Mouse (Mus musculus) heart, embryonic 11.5 days (tissue): ENCODE results near the gene Abl1. TPM values are rescaled to one million over a fixed set of nuclear protein-coding genes. Genes with fewer than 3 reads are reported as not detected.

Experiments used
- ATAC-seq: fragments of 200-750 bp; cut with Nextera tagmentation; replicated peaks from 2 replicates; pipeline ENCODE4 v1.8.0; 2017; ENCODE audit warnings: moderate library complexity; ENCODE audit not compliant: insufficient number of reproducible peaks, low FRiP score, low TSS enrichment
- H3K27ac ChIP-seq: fragments of 300-500 bp; sonication (generic); 2 replicates; pipeline ENCODE4 v1.5.1; 2014; ENCODE audit warnings: mild to moderate bottlenecking, low read depth, low read length
- H3K27me3 ChIP-seq: fragments of 300-500 bp; sonication (generic); 2 replicates; pipeline ENCODE4 v1.6.1; 2014; ENCODE audit warnings: mild to moderate bottlenecking, low read length, mixed read lengths; ENCODE audit not compliant: control insufficient read depth, insufficient read depth
- H3K36me3 ChIP-seq: fragments of 300-500 bp; sonication (generic); 2 replicates; pipeline ENCODE4 v1.6.1; 2014; ENCODE audit warnings: mild to moderate bottlenecking, low read length, moderate library complexity, mixed read lengths; ENCODE audit not compliant: control insufficient read depth, insufficient read depth
- H3K4me1 ChIP-seq: fragments of 300-500 bp; sonication (generic); 2 replicates; pipeline ENCODE4 v1.6.1; 2014; ENCODE audit warnings: low read length; ENCODE audit not compliant: control insufficient read depth, insufficient read depth
- H3K4me2 ChIP-seq: fragments of 300-500 bp; sonication (generic); 2 replicates; pipeline ENCODE4 v1.6.1; 2014; ENCODE audit warnings: mild to moderate bottlenecking, moderate library complexity
- H3K4me3 ChIP-seq: fragments of 300-500 bp; sonication (generic); 2 replicates; pipeline ENCODE4 v1.5.1; 2014; ENCODE audit warnings: low read depth, low read length
- H3K9ac ChIP-seq: fragments of 300-500 bp; sonication (generic); 2 replicates; pipeline ENCODE4 v1.6.1; 2014; ENCODE audit warnings: mild to moderate bottlenecking, low read depth, low read length, moderate library complexity
- H3K9me3 ChIP-seq: fragments of 300-500 bp; sonication (generic); replicated peaks from 2 replicates; pipeline ENCODE4 v1.6.1; 2016; ENCODE audit warnings: low read length; ENCODE audit not compliant: control insufficient read depth
- WGBS: fragments of 180-500 bp; shearing (Covaris S2); extraction: QIAGEN DNeasy Blood & Tissue Kit; methylation state at CpG from one replicate; pipeline ENCODE4 v1.1.7; 2014; ENCODE audit not compliant: insufficient replicate concordance; 5-methylcytosine and 5-hydroxymethylcytosine counted together
- polyA plus RNA-seq: library from polyadenylated mRNA; unstranded; fragments of >200 nt; fragmentation: Nextera tagmentation; extraction: Ambion mirVana; gene quantifications from 2 replicates; pipeline ENCODE4 v1.2.1, GENCODE M21; 2014

Abl1 gene
- 29.5 and 35.6 TPM in 2 replicates for polyA plus RNA-seq

DNA sequence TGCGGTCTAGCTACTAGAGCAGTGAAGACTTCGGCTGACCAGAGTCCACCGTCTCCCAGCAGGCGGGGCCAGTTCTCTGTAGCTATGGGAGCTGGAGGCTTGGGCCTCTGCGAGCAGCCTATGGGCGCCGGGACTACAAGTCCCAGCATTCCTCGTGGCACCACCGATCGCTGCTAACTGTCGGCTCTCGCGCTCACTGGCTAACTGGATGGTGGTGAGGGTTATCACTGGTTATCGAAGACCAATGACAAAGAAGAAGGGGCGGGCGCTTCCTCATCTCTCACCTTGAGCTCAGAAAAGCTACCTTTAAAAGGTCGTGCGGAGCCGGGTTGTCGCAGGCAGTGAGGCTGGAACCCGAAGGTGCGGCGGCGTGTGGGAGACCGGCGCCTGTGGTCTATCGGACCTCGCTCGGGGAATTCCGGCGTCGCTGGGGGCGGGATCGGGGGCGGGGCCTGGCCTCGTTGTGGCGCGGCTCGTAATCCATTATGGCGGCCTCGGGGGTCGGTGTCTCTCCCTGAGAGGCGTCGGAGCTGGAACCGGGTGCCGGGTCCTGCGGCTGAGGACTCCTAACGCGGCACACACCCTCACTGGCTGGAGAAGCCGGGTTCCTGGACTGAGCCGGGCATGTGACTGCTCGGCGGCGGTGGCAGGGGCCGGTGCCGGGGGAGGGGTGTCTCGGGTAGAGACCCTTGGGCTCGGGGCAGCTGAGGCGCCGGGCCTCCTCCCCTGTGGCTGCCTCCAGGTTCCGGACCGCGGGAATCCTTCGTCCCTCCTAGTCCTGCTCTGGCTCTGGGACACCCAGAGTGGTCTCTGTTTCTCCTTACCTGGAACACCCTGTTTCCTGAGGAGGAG, at the start of gene Abl1:
Gene Abl1 (plus strand): TSS at position 303 of the 852 bp plus-strand sequence.
- H3K9ac ChIP-seq, result peak within 1 kb of the TSS; percentile 94
- WGBS, result under 1% methylated on average over 64 of the region's 64 CpGs
- no peaks in the 10 kb centered on the region for H3K9me3 ChIP-seq
- ATAC-seq, result peak; percentile 96
- peaks cover 8% of the 10 kb centered on the region; the same call in 1 of the 2 replicates for H3K4me1 ChIP-seq
- H3K4me2 ChIP-seq, result peak within 1 kb of the TSS; percentile 78
- H3K36me3 ChIP-seq, result no peaks in the 10 kb centered on the region; the same call in 1 of the 2 replicates
- peak within 1 kb of the TSS; percentile 91 for H3K4me3 ChIP-seq
- peak within 1 kb of the TSS; percentile 89 for H3K27ac ChIP-seq
- no peaks in the 10 kb centered on the region for H3K27me3 ChIP-seq

DNA sequence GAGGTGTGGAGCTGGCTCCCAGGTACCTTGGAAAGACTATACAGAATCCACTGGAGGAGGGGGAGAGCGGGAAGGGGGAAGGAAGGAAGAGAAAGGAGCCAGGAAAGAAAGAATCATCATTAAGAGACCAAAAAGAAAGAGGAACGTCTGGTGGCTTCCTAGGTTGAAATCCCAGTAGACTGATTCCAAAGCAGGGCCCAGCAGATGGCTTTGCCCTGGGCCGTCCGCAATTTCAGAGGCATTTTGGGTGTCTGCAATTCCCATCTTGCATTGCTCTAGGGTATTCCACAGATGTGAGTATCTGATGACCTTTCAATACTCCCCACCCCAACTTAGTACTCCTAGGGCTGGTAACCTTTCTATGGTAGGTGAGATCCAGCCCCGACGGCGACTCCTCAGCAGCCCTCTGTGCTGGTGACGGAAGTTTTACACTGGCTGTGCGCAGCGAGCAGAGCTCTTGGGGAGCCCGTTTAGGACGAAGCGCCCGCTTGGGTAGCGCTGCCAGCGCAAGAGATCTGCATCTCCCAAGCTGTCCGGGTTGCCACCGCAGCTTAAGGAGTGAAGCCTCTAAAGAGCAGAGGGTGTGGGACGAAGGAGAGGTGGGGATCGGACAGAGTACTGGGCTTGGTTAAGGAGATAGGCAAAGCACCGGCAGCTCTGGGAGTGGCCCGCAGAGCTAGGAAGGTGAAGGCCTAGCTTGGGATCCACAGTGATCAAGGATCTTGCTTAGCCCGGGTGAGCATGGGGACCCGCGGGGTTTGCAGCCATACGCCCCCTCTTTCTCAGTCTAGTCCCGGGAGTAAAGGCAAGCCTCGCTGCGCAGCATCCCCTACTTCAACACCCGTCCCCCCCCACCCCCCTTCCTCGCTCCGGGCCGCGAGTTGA, 49.4 kb upstream of the Abl1 start:
- Histone ChIP-seq H3K27ac (no peak overlapping the region), H3K36me3 (no peaks in the 10 kb centered on the region), H3K4me3 (0 out of 2 replicates have a peak overlapping the region, but pooled peaks have one; percentile 14), H3K4me2 (no peak overlapping the region), H3K9me3 (no peaks in the 10 kb centered on the region), H3K27me3 (peaks cover 97% of the 10 kb centered on the region), H3K4me1 (peaks cover 15% of the 10 kb centered on the region; the same call in 1 of the 2 replicates), H3K9ac (no peak overlapping the region)
- no peak for ATAC-seq
- under 1% methylated on average over 33 of the region's 34 CpGs for WGBS

DNA sequence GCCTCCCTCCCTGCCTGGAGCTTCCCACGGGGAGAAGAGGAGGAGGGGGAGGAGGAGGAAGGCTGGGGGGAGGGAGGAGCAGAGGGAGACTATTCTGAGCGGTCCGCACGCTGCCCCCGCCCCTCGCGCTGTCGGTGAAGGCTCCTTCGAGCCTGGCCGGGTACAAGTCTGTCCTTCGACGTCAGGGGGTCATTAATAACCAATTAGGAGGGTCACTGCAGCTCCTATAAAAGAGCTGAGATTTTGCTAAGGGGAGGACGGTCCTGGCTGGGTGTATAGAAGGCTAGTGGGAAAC, 48.8 kb upstream of the Abl1 start:
- peaks cover 97% of the 10 kb centered on the region for H3K27me3 ChIP-seq
- 0 out of 2 replicates have a peak overlapping the region, but pooled peaks have one; percentile 14 for H3K4me3 ChIP-seq
- ATAC-seq, result no peak
- H3K9ac ChIP-seq, result no peak overlapping the region
- peaks cover 15% of the 10 kb centered on the region; the same call in 1 of the 2 replicates for H3K4me1 ChIP-seq
- H3K36me3 ChIP-seq, result no peaks in the 10 kb centered on the region
- H3K4me2 ChIP-seq, result no peak overlapping the region
- WGBS, result under 1% methylated on average over 12 of the region's 13 CpGs
- H3K27ac ChIP-seq, result no peak overlapping the region
- H3K9me3 ChIP-seq, result no peaks in the 10 kb centered on the region

DNA sequence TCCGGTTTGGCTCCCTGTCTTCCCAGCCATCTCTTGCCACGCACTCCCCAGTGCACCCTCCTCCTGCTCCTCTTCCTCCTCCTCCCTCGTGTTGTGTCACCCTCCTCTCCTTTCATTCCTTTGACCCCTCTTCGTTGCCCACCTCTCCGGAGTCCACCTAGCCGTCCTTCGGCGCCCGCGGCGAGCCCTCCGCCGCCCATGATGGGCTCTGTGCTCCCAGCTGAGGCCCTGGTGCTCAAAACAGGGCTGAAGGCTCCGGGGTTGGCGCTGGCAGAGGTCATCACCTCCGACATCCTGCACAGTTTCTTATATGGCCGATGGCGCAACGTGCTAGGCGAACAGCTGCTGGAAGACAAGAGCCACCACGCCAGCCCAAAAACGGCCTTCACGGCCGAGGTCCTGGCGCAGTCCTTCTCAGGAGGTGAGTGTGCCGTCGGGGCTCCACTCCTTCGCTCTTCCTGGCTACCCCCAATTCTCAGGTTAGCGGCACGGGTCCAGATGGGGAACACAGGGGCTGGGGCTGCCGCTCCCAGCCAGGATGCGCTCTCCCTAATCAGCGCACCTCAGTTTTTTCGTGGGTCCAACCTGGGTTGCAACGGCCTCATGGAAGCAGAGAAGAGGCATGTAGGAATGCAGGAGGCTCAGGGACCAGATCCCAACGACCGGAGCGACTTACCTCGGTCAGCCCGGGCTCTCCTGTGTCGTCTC, 48.1 kb upstream of the Abl1 start, which contains the start of gene Prdm12:
Gene Prdm12 (plus strand): TSS at position 137 of the 708 bp plus-strand sequence.
- no peak within 1 kb of the TSS for H3K27ac ChIP-seq
- no peaks in the 10 kb centered on the region for H3K9me3 ChIP-seq
- no peaks in the 10 kb centered on the region for H3K36me3 ChIP-seq
- 0 out of 2 replicates have a peak within 1 kb of the TSS, but pooled peaks have one; percentile 14 for H3K4me3 ChIP-seq
- H3K4me2 ChIP-seq, result no peak within 1 kb of the TSS
- WGBS, result 3% methylated on average over 41 of the region's 41 CpGs
- peaks cover 15% of the 10 kb centered on the region; the same call in 1 of the 2 replicates for H3K4me1 ChIP-seq
- no peak for ATAC-seq
- H3K9ac ChIP-seq, result no peak within 1 kb of the TSS
- peaks cover 97% of the 10 kb centered on the region for H3K27me3 ChIP-seq

DNA sequence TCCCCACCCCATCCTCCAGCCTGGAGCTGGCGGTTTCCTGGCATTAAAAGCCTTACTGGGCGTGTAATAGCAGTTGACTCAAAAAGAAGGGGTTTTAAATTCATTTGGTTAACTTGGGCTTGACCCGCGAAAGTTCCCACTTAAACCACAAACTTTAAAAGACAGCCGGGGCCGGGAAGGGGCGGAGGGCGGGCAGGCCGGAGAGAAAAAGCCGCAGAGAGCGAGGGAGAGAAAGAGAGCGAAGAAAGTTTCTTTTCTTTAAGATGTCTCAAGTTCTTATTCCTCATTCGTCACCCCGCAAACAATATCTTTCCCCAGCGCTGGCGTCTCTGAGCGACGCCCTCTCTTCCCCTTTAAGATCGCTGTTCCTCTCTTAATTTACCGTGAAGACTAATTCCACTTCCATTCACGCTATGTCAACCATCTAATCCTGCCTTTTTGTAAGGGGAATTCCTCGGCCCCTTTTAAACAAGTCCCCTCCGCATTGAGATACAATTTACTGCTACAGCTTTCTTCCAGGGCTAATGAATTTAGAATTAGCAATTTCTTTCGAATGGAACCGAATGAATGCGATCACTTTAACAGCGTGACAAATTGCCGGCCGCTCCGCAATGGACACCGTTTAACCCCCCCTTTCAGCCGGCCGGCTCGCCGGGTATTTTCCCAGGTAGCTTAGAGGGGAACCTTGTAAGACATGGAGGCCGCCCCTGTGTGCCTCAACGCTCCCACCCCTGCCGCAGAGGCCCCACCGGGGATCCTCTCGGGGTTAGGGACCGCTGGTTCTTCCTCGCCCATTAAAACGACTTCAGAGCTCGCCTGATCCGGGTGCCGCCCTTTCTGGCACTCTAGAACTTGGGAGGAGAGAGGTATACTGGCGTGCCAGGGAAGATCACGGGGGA, 47.3 kb upstream of the Abl1 start:
- WGBS, result under 1% methylated on average over 48 of the region's 48 CpGs
- Histone ChIP-seq H3K4me3 (no peak overlapping the region), H3K4me1 (peaks cover 10% of the 10 kb centered on the region; the same call in 1 of the 2 replicates), H3K9me3 (no peaks in the 10 kb centered on the region), H3K27me3 (peaks cover 93% of the 10 kb centered on the region), H3K4me2 (no peak overlapping the region), H3K9ac (no peak overlapping the region), H3K27ac (no peak overlapping the region), H3K36me3 (no peaks in the 10 kb centered on the region)
- no peak for ATAC-seq

DNA sequence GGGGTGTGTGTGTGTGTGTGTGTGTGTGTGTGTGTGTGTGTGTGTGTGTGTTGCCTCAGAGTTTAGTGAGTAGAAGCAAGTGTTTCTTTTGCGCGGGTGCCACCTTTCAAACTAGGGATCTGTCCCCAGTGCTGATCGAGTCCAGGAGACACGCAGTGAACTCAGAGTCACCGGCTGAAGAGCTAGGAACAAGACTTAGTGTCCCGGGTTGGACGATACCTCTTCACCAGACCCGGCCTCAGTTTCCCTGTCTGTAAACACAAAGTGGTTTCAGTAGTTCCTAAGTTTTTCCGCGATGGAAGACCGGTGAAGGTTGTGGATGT, 46.7 kb upstream of the Abl1 start:
- Histone ChIP-seq H3K4me1 (peaks cover 7% of the 10 kb centered on the region; the same call in 1 of the 2 replicates), H3K4me3 (no peak overlapping the region), H3K27ac (no peak overlapping the region), H3K27me3 (peaks cover 93% of the 10 kb centered on the region), H3K36me3 (no peaks in the 10 kb centered on the region), H3K9ac (no peak overlapping the region), H3K9me3 (no peaks in the 10 kb centered on the region), H3K4me2 (no peak overlapping the region)
- no peak for ATAC-seq
- WGBS, result 2% methylated on average over 11 of the region's 11 CpGs

DNA sequence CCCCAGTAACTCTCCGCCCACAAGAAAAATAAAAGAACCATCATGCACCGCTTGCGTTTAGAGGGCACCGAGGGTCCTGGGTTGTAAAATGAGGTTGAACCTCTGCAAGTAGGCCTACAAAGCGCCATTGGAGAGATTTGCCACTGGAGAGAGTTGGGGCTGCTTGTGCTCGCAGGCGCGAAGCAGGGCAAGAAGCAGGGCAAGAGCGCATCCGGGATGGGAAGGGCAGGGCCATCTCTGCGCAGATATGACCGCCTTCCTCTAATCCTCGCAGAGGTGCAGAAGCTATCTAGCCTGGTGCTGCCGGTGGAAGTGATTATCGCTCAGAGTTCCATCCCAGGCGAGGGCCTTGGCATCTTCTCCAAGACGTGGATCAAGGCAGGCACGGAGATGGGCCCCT, 46.2 kb upstream of the Abl1 start:
- WGBS, result 5% methylated on average over 18 of the region's 18 CpGs
- H3K27me3 ChIP-seq, result peaks cover 93% of the 10 kb centered on the region
- H3K4me3 ChIP-seq, result no peak overlapping the region
- H3K27ac ChIP-seq, result no peak overlapping the region
- H3K36me3 ChIP-seq, result no peaks in the 10 kb centered on the region
- H3K4me1 ChIP-seq, result peaks cover 2% of the 10 kb centered on the region; the same call in 1 of the 2 replicates
- no peak for ATAC-seq
- no peak overlapping the region for H3K4me2 ChIP-seq
- no peaks in the 10 kb centered on the region for H3K9me3 ChIP-seq
- no peak overlapping the region for H3K9ac ChIP-seq
